Mouse (Mus musculus): ENCODE measurements at regions not wholly inside any gene's neighbourhood (a gene's known extent, or its start where the extent isn't known, plus 50 kb on each side); places are given as distances from the start of the nearest gene placed in this dataset.

GRCm38 (mm10) chr1:152167716-152168115 is 77.8 kb upstream of the 1700025G04Rik start:
- DNase-seq = no peak

- DNase-seq = no peak
These were observed 75.6 kb upstream of the 1700025G04Rik start for GRCm38 (mm10) chr1:152165490-152165905.

- DNase-seq = no peak
These were observed 75.0 kb upstream of the 1700025G04Rik start for GRCm38 (mm10) chr1:152164843-152165489.

GRCm38 (mm10) chr1:152164212-152164611 is 74.3 kb upstream of the 1700025G04Rik start:
- DNase-seq = no peak

GRCm38 (mm10) chr1:152152474-152152873 is 62.5 kb upstream of the 1700025G04Rik start:
- DNase-seq = no peak

GRCm38 (mm10) chr1:152148731-152149130 is 58.8 kb upstream of the 1700025G04Rik start:
- DNase-seq = no peak

GRCm38 (mm10) chr1:152140175-152140574 is 50.2 kb upstream of the 1700025G04Rik start:
- DNase-seq = no peak

All from adrenal gland, postnatal 10 days (tissue).